Mouse (Mus musculus) brain, embryonic 14.5 days (tissue): Measurements from ENCODE around the gene Rxrb. TPM values are rescaled to one million over a fixed set of nuclear protein-coding genes. Genes with fewer than 3 reads are reported as not detected.

Experiments
- DNase-seq: peaks from one replicate; pipeline ENCODE4 v3.0.0-alpha.2; 2011; ENCODE audit warnings: low read depth
- CTCF ChIP-seq: fragments of 200-500 bp; IDR thresholded peaks from 2 replicates; pipeline ENCODE4 v1.5.1; 2012; ENCODE audit warnings: inconsistent platforms, mild to moderate bottlenecking, moderate library complexity, borderline replicate concordance; ENCODE audit not compliant: insufficient read depth, insufficient read length; ENCODE audit errors: extremely low read depth
- POLR2A ChIP-seq: fragments of 200-500 bp; IDR thresholded peaks from 2 replicates; pipeline ENCODE4 v1.6.1; 2012; ENCODE audit warnings: mild to moderate bottlenecking, inconsistent platforms, borderline replicate concordance; ENCODE audit not compliant: poor library complexity, insufficient read depth, insufficient read length, severe bottlenecking; ENCODE audit errors: extremely low read depth
- polyA plus RNA-seq: library from polyadenylated mRNA; depleted of rRNA; stranded (reverse); fragments of >200 nt; gene quantifications from 2 replicates; pipeline ENCODE4 v1.2.3, GENCODE M21; 2012; rRNA removed

Gene Rxrb
- polyA plus RNA-seq, 1 experiment: 83.9 TPM

DNA sequence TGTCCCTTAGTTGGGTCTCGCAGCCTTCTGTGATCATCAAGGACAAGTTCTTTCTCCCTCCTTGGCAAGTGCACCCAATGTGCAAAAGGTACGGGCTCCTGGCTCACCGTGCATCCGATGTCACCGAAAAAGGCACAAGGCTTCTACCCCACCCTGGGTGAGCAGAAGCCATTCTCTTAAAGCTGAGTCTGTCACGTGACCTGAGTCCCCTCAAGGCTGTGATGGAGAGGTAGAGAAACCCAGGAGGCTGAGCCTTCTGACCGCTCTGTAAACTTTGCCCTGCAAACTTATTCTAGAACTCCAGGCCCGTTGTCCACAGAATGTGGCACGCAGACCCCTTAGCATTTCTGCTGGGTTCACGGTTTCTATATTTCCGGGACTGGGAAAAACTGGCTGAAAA is 47.4 kb downstream of the Rxrb start:
- no peak for DNase-seq
- TF ChIP-seq POLR2A (no peak), CTCF (no peak)

DNA sequence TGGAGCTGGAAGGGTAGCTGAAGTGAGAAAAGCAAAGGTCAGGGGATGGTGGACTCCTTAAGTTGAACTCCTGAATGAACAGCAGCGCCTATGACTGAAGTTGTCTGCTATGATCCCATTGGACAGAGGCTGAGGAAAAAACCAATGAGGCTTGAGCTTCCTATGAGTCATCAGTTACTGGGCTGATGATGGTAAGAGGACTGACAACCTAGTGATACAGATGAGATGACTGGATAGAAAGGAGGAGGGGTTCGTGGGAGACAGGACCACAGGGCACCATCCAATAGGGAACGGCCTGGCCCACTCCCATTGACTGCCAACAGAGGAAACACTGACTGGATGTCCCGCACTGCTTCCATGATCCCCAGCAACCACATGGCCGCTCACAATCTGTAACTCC is 48.0 kb downstream of the Rxrb start:
- DNase-seq: peak; percentile 89
- TF ChIP-seq CTCF (no peak), POLR2A (no peak)

DNA sequence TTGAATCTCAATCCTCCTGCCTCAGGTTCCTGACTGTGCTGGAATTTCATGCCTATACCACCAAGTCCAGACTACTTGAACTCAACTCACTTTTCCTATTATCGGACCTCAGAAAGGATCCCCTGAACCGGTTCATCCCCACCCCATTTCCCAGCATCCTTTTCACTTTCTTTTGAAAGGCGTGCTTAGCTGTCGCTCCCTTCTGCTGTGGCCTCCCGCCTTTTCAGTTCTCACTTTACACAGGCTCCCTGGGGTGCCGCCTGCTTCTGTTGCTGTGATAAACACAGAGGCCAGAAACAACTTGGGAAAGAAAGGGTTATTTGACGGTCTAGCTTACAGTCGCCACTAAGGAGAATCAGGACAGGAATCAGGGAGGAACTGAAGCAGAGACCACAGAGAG is 51.5 kb downstream of the Rxrb start:
- TF ChIP-seq CTCF (no peak), POLR2A (no peak)
- peak; percentile 45 for DNase-seq

DNA sequence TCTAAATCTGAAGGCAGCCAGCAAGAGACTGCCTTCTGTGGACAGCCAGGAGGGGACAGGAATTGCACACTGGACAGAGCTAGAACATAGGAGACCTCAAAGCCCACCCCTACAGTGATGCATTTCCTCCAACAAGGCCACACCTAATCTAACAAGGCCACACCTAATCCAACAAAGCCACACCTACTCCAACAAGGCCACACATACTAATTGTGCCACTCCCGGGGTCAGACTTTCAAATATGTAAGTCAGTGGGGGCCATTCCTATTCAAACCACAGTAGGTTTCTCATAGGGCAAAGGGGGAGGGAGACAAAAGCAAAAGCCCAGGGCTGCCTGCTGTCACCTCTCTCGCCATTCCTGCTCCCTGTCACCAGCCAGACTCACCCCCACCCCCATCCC is 55.8 kb downstream of the Rxrb start:
- TF ChIP-seq POLR2A (no peak), CTCF (no peak)

More for the DNA sequence above, 55.8 kb downstream of the Rxrb start:
- no peak for DNase-seq

Other genes with a start within 250 kb of the Rxrb start
- 9.8 and 10.6 TPM in 2 replicates for gene Angptl4, start 250.0 kb upstream of the Rxrb start, polyA plus RNA-seq
- 50.7 and 61.9 TPM in 2 replicates for gene Kank3, start 221.3 kb upstream of the Rxrb start, polyA plus RNA-seq
- gene Rps28, start 207.2 kb upstream of the Rxrb start, polyA plus RNA-seq: 1,048 and 1,174 TPM in 2 replicates
- gene Ndufa7, start 207.2 kb upstream of the Rxrb start, polyA plus RNA-seq: 327 and 425 TPM in 2 replicates
- 41.6 and 49.6 TPM in 2 replicates for gene Cd320, start 188.7 kb upstream of the Rxrb start, polyA plus RNA-seq
- gene Gm7029, start 158.0 kb upstream of the Rxrb start, polyA plus RNA-seq: not detected in 2 replicates
- gene Kifc1, start 141.2 kb upstream of the Rxrb start, polyA plus RNA-seq: 18.5 and 32.3 TPM in 2 replicates
- gene Platr17, start 126.7 kb upstream of the Rxrb start, polyA plus RNA-seq: 0.30 and 0.38 TPM in 2 replicates
- 43.8 and 52.6 TPM in 2 replicates for gene Daxx, start 122.4 kb upstream of the Rxrb start, polyA plus RNA-seq
- gene Tapbp, start 115.9 kb upstream of the Rxrb start, polyA plus RNA-seq: 17.4 and 22.8 TPM in 2 replicates
- 35.8 and 43.6 TPM in 2 replicates for gene Zbtb22, start 115.9 kb upstream of the Rxrb start, polyA plus RNA-seq
- gene Rgl2, start 102.3 kb upstream of the Rxrb start, polyA plus RNA-seq: 184 and 285 TPM in 2 replicates
- gene Pfdn6, start 91.5 kb upstream of the Rxrb start, polyA plus RNA-seq: 85.7 and 97.5 TPM in 2 replicates
- 22.8 and 29.3 TPM in 2 replicates for gene Wdr46, start 91.2 kb upstream of the Rxrb start, polyA plus RNA-seq
- 9.9 and 11.1 TPM in 2 replicates for gene B3galt4, start 80.3 kb upstream of the Rxrb start, polyA plus RNA-seq
- gene Vps52, start 76.0 kb upstream of the Rxrb start, polyA plus RNA-seq: 71.7 and 72.8 TPM in 2 replicates
- 744 and 771 TPM in 2 replicates for gene Rps18, start 75.8 kb upstream of the Rxrb start, polyA plus RNA-seq
- 20.4 and 20.5 TPM in 2 replicates for gene H2-K1, start 31.5 kb upstream of the Rxrb start, polyA plus RNA-seq
- gene Ring1, start 7.1 kb upstream of the Rxrb start, polyA plus RNA-seq: 58.8 and 68.8 TPM in 2 replicates
- gene H2-Ke6, start 3.8 kb upstream of the Rxrb start, polyA plus RNA-seq: 88.8 and 156 TPM in 2 replicates
- gene Slc39a7, start 130 bp upstream of the Rxrb start, polyA plus RNA-seq: 133 and 138 TPM in 2 replicates
- gene Col11a2, start 7.6 kb downstream of the Rxrb start, polyA plus RNA-seq: 11.5 and 11.8 TPM in 2 replicates
- 0.07 and 0.20 TPM in 2 replicates for gene H2-Oa, start 60.5 kb downstream of the Rxrb start, polyA plus RNA-seq
- gene H2-DMa, start 87.7 kb downstream of the Rxrb start, polyA plus RNA-seq: 12.0 and 16.4 TPM in 2 replicates
- gene Brd2, start 90.8 kb downstream of the Rxrb start, polyA plus RNA-seq: 186 and 256 TPM in 2 replicates
- gene H2-DMb2, start 111.5 kb downstream of the Rxrb start, polyA plus RNA-seq: 0.18 and 0.40 TPM in 2 replicates
- gene H2-DMb1, start 121.3 kb downstream of the Rxrb start, polyA plus RNA-seq: 0.82 and 1.1 TPM in 2 replicates
- 1.8 and 2.1 TPM in 2 replicates for gene Tap1, start 155.7 kb downstream of the Rxrb start, polyA plus RNA-seq
- 0.86 and 1.1 TPM in 2 replicates for gene Psmb9, start 156.0 kb downstream of the Rxrb start, polyA plus RNA-seq
- gene Psmb8, start 165.9 kb downstream of the Rxrb start, polyA plus RNA-seq: 2.0 and 2.4 TPM in 2 replicates
- 0.93 and 1.1 TPM in 2 replicates for gene Tap2, start 171.7 kb downstream of the Rxrb start, polyA plus RNA-seq
- gene H2-Ob, start 207.1 kb downstream of the Rxrb start, polyA plus RNA-seq: 0.04 and 0.11 TPM in 2 replicates
- gene H2-Ab1, start 225.9 kb downstream of the Rxrb start, polyA plus RNA-seq: 1.4 and 1.7 TPM in 2 replicates